Mouse (Mus musculus) MEL (cell line): Measurements from ENCODE around the gene Fam43a. TPM values are rescaled to one million over a fixed set of nuclear protein-coding genes. Genes with fewer than 3 reads are reported as not detected.

ENCODE experiments used
- DNase-seq: peaks from one replicate; pipeline ENCODE4 v3.0.0; 2011; ENCODE audit warnings: low read depth, low spot score
- H3K27ac ChIP-seq: 2 replicates; pipeline ENCODE4 v1.5.1; 2012; ENCODE audit warnings: low read depth, mild to moderate bottlenecking, control low read depth, low read length, moderate library complexity; ENCODE audit not compliant: control insufficient read depth
- H3K27me3 ChIP-seq, 2 experiments: fragments of 150-350 bp in 1 of 2; sonication (generic) in 1 of 2; 2 replicates each; pipeline ENCODE4 v1.6.1; 2012; ENCODE audit warnings: low read length in 2 of 2, mild to moderate bottlenecking in 2 of 2, improper control_type of control experiment in 1 of 2, moderate library complexity in 1 of 2; ENCODE audit not compliant: insufficient read depth in 2 of 2, control insufficient read depth in 1 of 2
- H3K36me3 ChIP-seq, 2 experiments: 2 replicates each; pipeline ENCODE4 v1.6.1; 2012 to 2014; ENCODE audit warnings: low read length in 2 of 2, improper control_type of control experiment in 1 of 2, inconsistent platforms in 1 of 2, mild to moderate bottlenecking in 1 of 2; ENCODE audit not compliant: insufficient read depth in 2 of 2, control insufficient read depth in 1 of 2
- H3K4me1 ChIP-seq, 2 experiments: fragments of 150-350 bp in 1 of 2; sonication (generic) in 1 of 2; 2 replicates each; pipeline ENCODE4 v1.6.1; 2012; ENCODE audit warnings: low read length in 2 of 2, improper control_type of control experiment in 1 of 2, mild to moderate bottlenecking in 1 of 2; ENCODE audit not compliant: insufficient read depth in 2 of 2, control insufficient read depth in 1 of 2
- H3K4me3 ChIP-seq, 2 experiments: fragments of 150-350 bp in 1 of 2; sonication (generic) in 1 of 2; 2 replicates each; pipeline ENCODE4 v1.5.1; 2012; ENCODE audit warnings: low read depth in 2 of 2, low read length in 2 of 2, mild to moderate bottlenecking in 2 of 2, moderate library complexity in 2 of 2, control low read depth in 1 of 2, improper control_type of control experiment in 1 of 2; ENCODE audit not compliant: control insufficient read depth in 1 of 2, insufficient read depth in 1 of 2
- H3K79me2 ChIP-seq: 2 replicates; pipeline ENCODE4 v1.6.1; 2012; ENCODE audit warnings: mild to moderate bottlenecking, low read length, moderate library complexity; ENCODE audit not compliant: control insufficient read depth, poor library complexity, insufficient read depth
- H3K9ac ChIP-seq: 2 replicates; pipeline ENCODE4 v1.6.1; 2012; ENCODE audit warnings: low read depth, mild to moderate bottlenecking, control low read depth, low read length, moderate library complexity; ENCODE audit not compliant: control insufficient read depth, poor library complexity, severe bottlenecking
- H3K9me3 ChIP-seq: fragments of 150-350 bp; sonication (generic); replicated peaks from 2 replicates; pipeline ENCODE4 v1.6.1; 2012; ENCODE audit warnings: mild to moderate bottlenecking, low read length, improper control_type of control experiment, moderate library complexity; ENCODE audit not compliant: insufficient read depth
- BHLHE40 ChIP-seq: IDR thresholded peaks from 2 replicates; pipeline ENCODE4 v1.6.1; 2012; ENCODE audit warnings: low read depth, mild to moderate bottlenecking, inconsistent platforms, low read length, improper control_type of control experiment, borderline replicate concordance
- CTCF ChIP-seq, 3 experiments: IDR thresholded peaks in 2 of 3; conservative IDR thresholded peaks in 1 of 3; 2 replicates each; pipeline ENCODE4 v1.5.1; 2011 to 2012; ENCODE audit warnings: low read length in 3 of 3, low read depth in 2 of 3, mild to moderate bottlenecking in 2 of 3, improper control_type of control experiment in 1 of 3, inconsistent platforms in 1 of 3, mixed read lengths in 1 of 3, moderate library complexity in 1 of 3; ENCODE audit not compliant: control insufficient read depth in 1 of 3, insufficient read depth in 1 of 3, poor library complexity in 1 of 3, severe bottlenecking in 1 of 3
- ELF1 ChIP-seq: IDR thresholded peaks from 2 replicates; pipeline ENCODE4 v1.6.1; 2014; ENCODE audit warnings: low read depth, mild to moderate bottlenecking, inconsistent platforms, low read length, improper control_type of control experiment, moderate library complexity
- ETS1 ChIP-seq: IDR thresholded peaks from 2 replicates; pipeline ENCODE4 v1.6.1; 2012; ENCODE audit warnings: low read depth, mild to moderate bottlenecking, inconsistent platforms, low read length, improper control_type of control experiment, moderate library complexity
- GABPA ChIP-seq: IDR thresholded peaks from 2 replicates; pipeline ENCODE4 v1.6.1; 2012; ENCODE audit warnings: low read depth, mild to moderate bottlenecking, inconsistent platforms, low read length, improper control_type of control experiment, moderate library complexity
- JUND ChIP-seq: IDR thresholded peaks from 2 replicates; pipeline ENCODE4 v1.6.1; 2011; ENCODE audit warnings: low read depth, mild to moderate bottlenecking, improper control_type of control experiment, low read length
- KAT2A ChIP-seq: conservative IDR thresholded peaks from 2 replicates; pipeline ENCODE4 v1.6.1; 2012; ENCODE audit warnings: low read depth, low read length, improper control_type of control experiment, inconsistent platforms
- MAFK ChIP-seq: IDR thresholded peaks from 2 replicates; pipeline ENCODE4 v1.6.1; 2011; ENCODE audit warnings: low read depth, mild to moderate bottlenecking, low read length, improper control_type of control experiment, borderline replicate concordance
- MEF2A ChIP-seq: IDR thresholded peaks from 2 replicates; pipeline ENCODE4 v1.6.1; 2014; ENCODE audit warnings: low read depth, mild to moderate bottlenecking, inconsistent platforms, low read length, improper control_type of control experiment; ENCODE audit not compliant: poor library complexity, insufficient replicate concordance, severe bottlenecking; ENCODE audit errors: extremely low read depth
- NELFE ChIP-seq: IDR thresholded peaks from 2 replicates; pipeline ENCODE4 v1.6.1; 2011; ENCODE audit warnings: low read depth, low read length, improper control_type of control experiment
- NRF1 ChIP-seq: IDR thresholded peaks from 2 replicates; pipeline ENCODE4 v1.6.1; 2014; ENCODE audit warnings: low read depth, mild to moderate bottlenecking, inconsistent platforms, low read length, improper control_type of control experiment, moderate library complexity; ENCODE audit not compliant: poor library complexity, insufficient read depth, severe bottlenecking
- POLR2AphosphoS5 ChIP-seq: IDR thresholded peaks from 2 replicates; pipeline ENCODE4 v1.6.1; 2012; ENCODE audit warnings: low read depth, borderline replicate concordance, mild to moderate bottlenecking, inconsistent platforms, low read length, moderate library complexity, mixed read lengths
- RAD21 ChIP-seq: IDR thresholded peaks from 2 replicates; pipeline ENCODE4 v1.6.1; 2011; ENCODE audit warnings: mild to moderate bottlenecking, low read depth, low read length, improper control_type of control experiment
- SMC3 ChIP-seq: IDR thresholded peaks from 2 replicates; pipeline ENCODE4 v1.6.1; 2011; ENCODE audit warnings: low read depth, low read length, improper control_type of control experiment
- ZNF384 ChIP-seq: IDR thresholded peaks from 2 replicates; pipeline ENCODE4 v1.6.1; 2012; ENCODE audit warnings: low read depth, mild to moderate bottlenecking, inconsistent platforms, low read length, improper control_type of control experiment
- polyA plus RNA-seq, 2 experiments: library from polyadenylated mRNA; stranded (reverse) in 1 of 2; unstranded in 1 of 2; fragments of >175 nt in 1 of 2; fragments of >200 nt in 1 of 2; gene quantifications; 2 replicates each; pipeline versions ENCODE4 v1.2.1 to v1.2.4; 2012; ENCODE audit warnings: low replicate concordance in 2 of 2, low read depth in 1 of 2; ENCODE audit not compliant: insufficient read length in 2 of 2, insufficient read depth in 1 of 2, missing spikeins in 1 of 2
- total RNA-seq: library from RNA; depleted of rRNA; stranded (reverse); fragments of 300-350 nt; gene quantifications from 2 replicates; pipeline ENCODE4 v1.2.3, GENCODE M21; 2012

Fam43a gene
- total and polyA plus RNA-seq, 3 experiments, result 0.08 to 0.68 TPM; not detected in 1

- no peak for TF ChIP-seq GABPA
- TF ChIP-seq NELFE, result no peak
- TF ChIP-seq KAT2A, result no peak
- TF ChIP-seq ELF1, result no peak
- no peak for TF ChIP-seq BHLHE40
- no peak for TF ChIP-seq CTCF (IDR thresholded peaks at IDR 0.05 in 2 of 3, conservative IDR thresholded peaks at IDR 0.05 in 1 of 3; ENCODE audit: control insufficient read depth in 1 of 3, insufficient read depth in 1 of 3, low read depth in 2 of 3, low read length in 3 of 3, poor library complexity in 1 of 3, severe bottlenecking in 1 of 3)
- TF ChIP-seq MEF2A, result no peak
- no peak for TF ChIP-seq RAD21
- no peak for TF ChIP-seq POLR2AphosphoS5
- no peak for TF ChIP-seq NRF1
- TF ChIP-seq ZNF384, result no peak
- TF ChIP-seq MAFK, result no peak
- no peak for TF ChIP-seq ETS1
- Histone ChIP-seq H3K9ac (no peak overlapping the region), H3K4me3 (no peak overlapping the region)
Observed at GRCm38 (mm10) chr16:30641408-30641807, 41.9 kb downstream of the Fam43a start.

GRCm38 (mm10) chr16:30642229-30642628 lies 42.7 kb downstream of the Fam43a start:
- TF ChIP-seq SMC3 (peak; percentile 5; the same call in 1 of the 2 replicates), JUND (no peak), CTCF (IDR thresholded peaks at IDR 0.05 in 2 of 3, conservative IDR thresholded peaks at IDR 0.05 in 1 of 3; ENCODE audit: control insufficient read depth in 1 of 3, insufficient read depth in 1 of 3, low read depth in 2 of 3, low read length in 3 of 3, poor library complexity in 1 of 3, severe bottlenecking in 1 of 3) (peak; percentile 18 to 40 (median 24); a peak in 3 of 6 replicates)
- TF ChIP-seq, all 39 proteins: peak for 2
- no peak for DNase-seq
- H3K79me2 ChIP-seq, result no peaks in the 10 kb centered on the region
- no peak overlapping the region for H3K4me3 ChIP-seq
- no peak overlapping the region for H3K27ac ChIP-seq
- H3K4me1 ChIP-seq, result no peaks in the 10 kb centered on the region
- no peaks in the 10 kb centered on the region for H3K9me3 ChIP-seq
- H3K27me3 ChIP-seq, result peaks cover 0 to 1% of the 10 kb centered on the region in 2 experiments; a peak in 1 of 4 replicates
- no peaks in the 10 kb centered on the region for H3K36me3 ChIP-seq
- H3K9ac ChIP-seq, result no peak overlapping the region

More at GRCm38 (mm10) chr16:30641408-30641807, 41.9 kb downstream of the Fam43a start:
- Histone ChIP-seq H3K27me3 (peaks cover 0 to 4% of the 10 kb centered on the region in 2 experiments; a peak in 2 of 4 replicates), H3K27ac (no peak overlapping the region), H3K4me1 (no peaks in the 10 kb centered on the region), H3K9me3 (no peaks in the 10 kb centered on the region), H3K36me3 (no peaks in the 10 kb centered on the region), H3K79me2 (no peaks in the 10 kb centered on the region)
- no peak for DNase-seq
